Mouse (Mus musculus) CH12.LX (cell line): ENCODE results near the gene Dusp5. TPM values are rescaled to one million over a fixed set of nuclear protein-coding genes. Genes with fewer than 3 reads are reported as not detected.

Experiments used
- DNase-seq: peaks from one replicate; pipeline ENCODE4 v3.0.0-alpha.2; 2013; ENCODE audit errors: extremely low read depth
- H3K27ac ChIP-seq: 2 replicates; pipeline ENCODE4 v1.5.1; 2012; ENCODE audit warnings: low read depth, mild to moderate bottlenecking, control low read depth, moderate library complexity; ENCODE audit not compliant: insufficient read depth
- H3K27me3 ChIP-seq: replicated peaks from 2 replicates; pipeline ENCODE3; 2012; ENCODE audit warnings: inconsistent platforms
- H3K36me3 ChIP-seq, 2 experiments: replicated peaks in 1 of 2; 2 replicates each; pipeline versions ENCODE3 to v1.6.1; 2012; ENCODE audit warnings: inconsistent platforms in 1 of 2, low read length in 1 of 2, mild to moderate bottlenecking in 1 of 2, mixed read lengths in 1 of 2, moderate library complexity in 1 of 2; ENCODE audit not compliant: control insufficient read depth in 1 of 2, insufficient read depth in 1 of 2
- H3K4me1 ChIP-seq, 2 experiments: 2 replicates each; pipeline ENCODE4 v1.6.1; 2012; ENCODE audit warnings: inconsistent platforms in 1 of 2, moderate library complexity in 1 of 2; ENCODE audit not compliant: insufficient read depth in 2 of 2, control insufficient read depth in 1 of 2
- H3K4me2 ChIP-seq: 2 replicates; pipeline ENCODE4 v1.6.1; 2012; ENCODE audit warnings: low read depth, mild to moderate bottlenecking, control low read depth; ENCODE audit not compliant: poor library complexity, insufficient read depth, severe bottlenecking
- H3K4me3 ChIP-seq, 3 experiments: fragments of 150-350 bp in 1 of 3; sonication (generic) in 1 of 3; replicated peaks in 1 of 3; 2 replicates each; pipeline versions ENCODE3 to v1.5.1; 2011 to 2012; ENCODE audit warnings: low read depth in 2 of 3, low read length in 2 of 3, mild to moderate bottlenecking in 2 of 3, moderate library complexity in 2 of 3, control low read depth in 1 of 3, improper control_type of control experiment in 1 of 3, inconsistent platforms in 1 of 3, mixed read lengths in 1 of 3; ENCODE audit not compliant: poor library complexity in 1 of 3
- H3K79me2 ChIP-seq: replicated peaks from 2 replicates; pipeline ENCODE4 v1.6.1; 2012; ENCODE audit warnings: mild to moderate bottlenecking, moderate library complexity; ENCODE audit not compliant: control insufficient read depth, poor library complexity, insufficient read depth, severe bottlenecking; ENCODE audit errors: extremely low read depth
- H3K9ac ChIP-seq: 2 replicates; pipeline ENCODE4 v1.6.1; 2012; ENCODE audit warnings: low read depth, mild to moderate bottlenecking, control low read depth, moderate library complexity; ENCODE audit not compliant: insufficient read depth
- H3K9me3 ChIP-seq: replicated peaks from 2 replicates; pipeline ENCODE3; 2012; ENCODE audit warnings: low read length, inconsistent platforms, mixed read lengths
- BHLHE40 ChIP-seq: IDR thresholded peaks from 2 replicates; pipeline ENCODE4 v1.6.1; 2011; ENCODE audit warnings: mild to moderate bottlenecking, low read depth, low read length, improper control_type of control experiment
- CHD1 ChIP-seq: IDR thresholded peaks from 2 replicates; pipeline ENCODE4 v1.6.1; 2012; ENCODE audit warnings: low read depth, low read length, improper control_type of control experiment, inconsistent platforms
- CHD2 ChIP-seq: IDR thresholded peaks from 2 replicates; pipeline ENCODE4 v1.6.1; 2011; ENCODE audit warnings: low read length, improper control_type of control experiment
- CTCF ChIP-seq, 2 experiments: IDR thresholded peaks in 1 of 2; conservative IDR thresholded peaks in 1 of 2; 2 replicates each; pipeline ENCODE4 v1.5.1; 2011 to 2012; ENCODE audit warnings: low read depth in 2 of 2, low read length in 2 of 2, improper control_type of control experiment in 1 of 2, inconsistent platforms in 1 of 2, mild to moderate bottlenecking in 1 of 2, moderate library complexity in 1 of 2
- ELF1 ChIP-seq: IDR thresholded peaks from 2 replicates; pipeline ENCODE4 v1.6.1; 2014; ENCODE audit warnings: low read depth, mild to moderate bottlenecking, inconsistent platforms, low read length, improper control_type of control experiment
- EP300 ChIP-seq: IDR thresholded peaks from 2 replicates; pipeline ENCODE4 v1.6.1; 2011; ENCODE audit warnings: low read length, improper control_type of control experiment
- ETS1 ChIP-seq: conservative IDR thresholded peaks from 2 replicates; pipeline ENCODE4 v1.6.1; 2012; ENCODE audit warnings: low read depth, mild to moderate bottlenecking, inconsistent platforms, low read length, improper control_type of control experiment, moderate library complexity
- GABPA ChIP-seq: IDR thresholded peaks from 2 replicates; pipeline ENCODE4 v1.6.1; 2012; ENCODE audit warnings: low read depth, low read length, improper control_type of control experiment, inconsistent platforms; ENCODE audit not compliant: insufficient replicate concordance
- IRF4 ChIP-seq: IDR thresholded peaks from 2 replicates; pipeline ENCODE4 v1.6.1; 2014; ENCODE audit warnings: low read depth, mild to moderate bottlenecking, inconsistent platforms, low read length, improper control_type of control experiment
- JUN ChIP-seq: IDR thresholded peaks from 2 replicates; pipeline ENCODE4 v1.6.1; 2011; ENCODE audit warnings: low read depth, mild to moderate bottlenecking, low read length, improper control_type of control experiment, moderate library complexity; ENCODE audit not compliant: insufficient read depth
- JUND ChIP-seq: conservative IDR thresholded peaks from 2 replicates; pipeline ENCODE4 v1.6.1; 2011; ENCODE audit warnings: low read depth, low read length, improper control_type of control experiment
- KAT2A ChIP-seq: IDR thresholded peaks from 2 replicates; pipeline ENCODE4 v1.6.1; 2012; ENCODE audit warnings: low read length, improper control_type of control experiment, inconsistent platforms; ENCODE audit not compliant: insufficient replicate concordance
- MAFK ChIP-seq: IDR thresholded peaks from 2 replicates; pipeline ENCODE4 v1.6.1; 2011; ENCODE audit warnings: low read length, improper control_type of control experiment; ENCODE audit not compliant: insufficient replicate concordance
- MAZ ChIP-seq: IDR thresholded peaks from 2 replicates; pipeline ENCODE4 v1.6.1; 2012; ENCODE audit warnings: low read depth, mild to moderate bottlenecking, inconsistent platforms, low read length, improper control_type of control experiment, moderate library complexity
- MEF2A ChIP-seq: IDR thresholded peaks from 2 replicates; pipeline ENCODE4 v1.6.1; 2014; ENCODE audit warnings: low read depth, mild to moderate bottlenecking, inconsistent platforms, low read length, improper control_type of control experiment, borderline replicate concordance
- NRF1 ChIP-seq: IDR thresholded peaks from 2 replicates; pipeline ENCODE4 v1.6.1; 2014; ENCODE audit warnings: low read depth, mild to moderate bottlenecking, inconsistent platforms, low read length, improper control_type of control experiment, moderate library complexity
- PAX5 ChIP-seq: IDR thresholded peaks from 2 replicates; pipeline ENCODE4 v1.6.1; 2012; ENCODE audit warnings: low read length, inconsistent platforms, mixed read lengths
- SMC3 ChIP-seq: IDR thresholded peaks from 2 replicates; pipeline ENCODE4 v1.6.1; 2011; ENCODE audit warnings: low read depth, low read length, improper control_type of control experiment
- USF2 ChIP-seq: conservative IDR thresholded peaks from 2 replicates; pipeline ENCODE4 v1.6.1; 2011; ENCODE audit warnings: low read depth, low read length, improper control_type of control experiment
- ZC3H11A ChIP-seq: IDR thresholded peaks from 2 replicates; pipeline ENCODE4 v1.6.1; 2012; ENCODE audit warnings: low read depth, mild to moderate bottlenecking, inconsistent platforms, low read length, improper control_type of control experiment
- ZMIZ1 ChIP-seq: IDR thresholded peaks from 2 replicates; pipeline ENCODE4 v1.6.1; 2012; ENCODE audit warnings: low read depth, mild to moderate bottlenecking, inconsistent platforms, low read length, improper control_type of control experiment
- dilution Hi-C: fragments of 300-500 bp; cut with MboI; formaldehyde crosslinking; loops from 2 replicates; pipeline ENCODE4 v1.14.3; 2020; ENCODE audit warnings: low sequenced_read_pairs; ENCODE audit not compliant: extremely low pct_unique_long_range_greater_than_20kb, extremely low pct_ligation_motif_present
- in situ Hi-C: fragments of 300-500 bp; cut with MboI; formaldehyde crosslinking; loops from 3 replicates; pipeline ENCODE4 v1.14.3; 2019; ENCODE audit warnings: low sequenced_read_pairs, low pct_ligation_motif_present, low pct_unique_long_range_greater_than_20kb, mixed read lengths
- polyA plus RNA-seq: library from polyadenylated mRNA; unstranded; fragments of >175 nt; gene quantifications from 2 replicates; pipeline ENCODE4 v1.2.1, GENCODE M21; 2012; ENCODE audit warnings: low read depth; ENCODE audit not compliant: insufficient read length
- total RNA-seq, 2 experiments: library from RNA; depleted of rRNA; stranded (reverse); fragments of 300-350 nt in 1 of 2; fragments of >200 nt in 1 of 2; gene quantifications; 2 replicates each; pipeline ENCODE4 v1.2.3; 2012 to 2014

Gene Dusp5
- total and polyA plus RNA-seq, 3 experiments: 10.6 to 18.2 (median 13.2) TPM

DNA sequence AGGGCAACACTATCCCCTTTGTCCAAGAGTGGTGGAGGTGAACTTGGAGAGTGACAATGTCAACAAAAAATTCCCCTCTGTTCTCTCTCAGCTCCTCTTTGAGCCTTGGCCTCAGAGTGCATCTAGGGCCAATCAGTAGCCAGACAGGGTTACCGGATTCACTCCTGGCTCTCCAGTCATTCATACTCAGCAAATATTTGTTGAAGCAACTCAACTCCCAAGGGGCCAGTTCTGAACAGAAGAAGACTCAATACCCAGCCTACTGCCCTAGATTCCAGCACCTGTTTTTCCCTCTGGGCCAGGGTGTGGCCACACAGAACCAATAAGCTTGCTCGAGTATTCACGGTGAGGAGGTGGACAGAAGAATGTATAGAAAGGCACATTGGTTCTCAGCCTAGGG is 44.0 kb upstream of the Dusp5 start:
- Histone ChIP-seq H3K36me3 (no peaks in the 10 kb centered on the region), H3K27ac (no peak overlapping the region), H3K4me2 (no peak overlapping the region), H3K79me2 (no peaks in the 10 kb centered on the region), H3K4me1 (peaks cover 5 to 21% of the 10 kb centered on the region in 2 experiments; a peak in 3 of 4 replicates)
- dilution Hi-C loops (no loop called here), in situ Hi-C loops (no loop called here)
- no peak for DNase-seq
- TF ChIP-seq ZC3H11A: no peak
- TF ChIP-seq, all 38 proteins: peak for 0
- no peaks in the 10 kb centered on the region for H3K9me3 ChIP-seq
- H3K9ac ChIP-seq: no peak overlapping the region
- no peak overlapping the region for H3K4me3 ChIP-seq
- H3K27me3 ChIP-seq: no peaks in the 10 kb centered on the region

DNA sequence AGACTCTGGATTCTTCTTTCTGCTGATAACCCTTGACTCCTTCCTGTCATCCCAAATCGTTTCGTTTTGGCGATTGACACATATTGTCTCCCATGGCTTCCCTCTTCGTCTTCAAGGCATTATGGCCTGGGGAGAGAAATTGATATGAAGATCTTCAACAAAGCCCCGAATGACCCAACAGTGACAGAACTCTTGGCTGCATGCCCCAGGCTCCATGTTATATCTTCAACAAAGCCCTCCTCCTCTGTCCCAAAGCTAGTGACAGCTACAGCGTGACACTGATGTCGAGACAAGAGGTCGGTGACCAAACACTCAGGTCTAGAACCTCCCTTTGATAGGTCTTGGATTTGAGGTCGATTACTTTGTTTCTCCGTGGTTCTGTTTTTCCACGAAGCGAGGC is 39.7 kb upstream of the Dusp5 start:
- dilution Hi-C loops (no loop called here), in situ Hi-C loops (no loop called here)
- H3K4me2 ChIP-seq: no peak overlapping the region
- no peak overlapping the region for H3K27ac ChIP-seq
- peaks cover 0 to 13% of the 10 kb centered on the region in 2 experiments; a peak in 2 of 4 replicates for H3K4me1 ChIP-seq
- no peaks in the 10 kb centered on the region for H3K79me2 ChIP-seq
- no peaks in the 10 kb centered on the region for H3K36me3 ChIP-seq
- H3K27me3 ChIP-seq: no peaks in the 10 kb centered on the region
- DNase-seq: no peak
- no peak for TF ChIP-seq JUN
- no peak for TF ChIP-seq CHD1
- no peak for TF ChIP-seq SMC3
- TF ChIP-seq BHLHE40: no peak
- no peak for TF ChIP-seq ETS1
- TF ChIP-seq EP300: no peak
- TF ChIP-seq CHD2: no peak
- TF ChIP-seq ZMIZ1: no peak
- no peaks in the 10 kb centered on the region for H3K9me3 ChIP-seq
- no peak overlapping the region for H3K4me3 ChIP-seq
- H3K9ac ChIP-seq: no peak overlapping the region

DNA sequence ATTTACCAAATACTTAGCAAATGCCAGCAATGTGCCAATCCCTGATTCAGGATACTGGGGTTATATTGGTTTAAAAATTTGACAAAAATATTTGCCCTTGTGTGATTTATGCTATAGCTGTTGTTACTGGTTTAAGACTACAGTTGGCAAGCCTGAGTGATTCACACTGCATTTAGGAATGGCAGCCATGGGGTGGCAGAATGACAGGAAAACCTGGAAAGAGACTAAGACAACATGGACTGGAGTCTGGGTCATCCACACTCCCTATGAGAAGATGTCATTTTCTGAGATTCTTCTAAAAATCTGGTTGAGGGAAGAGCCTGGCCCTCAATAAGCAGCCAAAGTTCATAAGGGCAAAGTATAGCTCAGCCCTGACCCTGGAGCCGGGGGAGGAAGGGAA is 39.0 kb upstream of the Dusp5 start:
- dilution Hi-C loops: no loop called here
- no peaks in the 10 kb centered on the region for H3K79me2 ChIP-seq
- H3K4me3 ChIP-seq: no peak overlapping the region
- no peak for DNase-seq
- no peaks in the 10 kb centered on the region for H3K9me3 ChIP-seq
- no peak overlapping the region for H3K9ac ChIP-seq
- H3K27ac ChIP-seq: no peak overlapping the region
- no peak overlapping the region for H3K4me2 ChIP-seq
- peaks cover 0 to 10% of the 10 kb centered on the region in 2 experiments; a peak in 3 of 4 replicates for H3K4me1 ChIP-seq
- no peaks in the 10 kb centered on the region for H3K27me3 ChIP-seq
- in situ Hi-C loops: no loop called here
- H3K36me3 ChIP-seq: no peaks in the 10 kb centered on the region
- TF ChIP-seq PAX5 (no peak), CHD2 (no peak), NRF1 (no peak), CHD1 (no peak), GABPA (no peak), MAZ (no peak), USF2 (no peak), CTCF (conservative IDR thresholded peaks at IDR 0.05 in 1 of 2, IDR thresholded peaks at IDR 0.05 in 1 of 2; ENCODE audit: low read depth in 2 of 2, low read length in 2 of 2) (no peak), MEF2A (no peak), MAFK (no peak), ZC3H11A (no peak), JUND (no peak), ELF1 (no peak), ETS1 (no peak), KAT2A (no peak), IRF4 (no peak)
- TF ChIP-seq, all 38 proteins: peak for 0
